Mouse (Mus musculus) adrenal gland, adult (tissue): Measurements from ENCODE around the gene Gapdhs.
A peak's percentile ranks its signal among the peaks of the same experiment; 100 is the strongest.

ENCODE experiments used
- DNase-seq, 2 experiments: peaks; one replicate each; pipeline ENCODE4 v3.0.0; 2022 to 2023; ENCODE audit warnings: low spot score in 1 of 2; ENCODE audit not compliant: inconsistent age in 2 of 2

Gapdhs gene

GRCm38 (mm10) chr7:30683425-30683824 is 60.1 kb downstream of the Gapdhs start:
- no peak for DNase-seq

GRCm38 (mm10) chr7:30681897-30682296 is 61.6 kb downstream of the Gapdhs start:
- DNase-seq = peak; percentile 60 to 78
